Mouse (Mus musculus): ENCODE measurements around the gene Cx3cr1. TPM values are rescaled to one million over a fixed set of nuclear protein-coding genes. Genes with fewer than 3 reads are reported as not detected.

Cx3cr1 gene
- polyA plus RNA-seq, 1 experiment from 2014 or later = 7.5 TPM

GRCm38 (mm10) chr9:119972582-119972981 is 97.1 kb downstream of the Cx3cr1 start:
- Histone ChIP-seq H3K9me3 (replicated peaks) (no peaks in the 10 kb centered on the region), H3K4me3 (no peak overlapping the region), H3K27ac (no peak overlapping the region), H3K27me3 (no peaks in the 10 kb centered on the region), H3K4me1 (replicated peaks) (peaks cover 35% of the 10 kb centered on the region), H3K4me2 (no peak overlapping the region), H3K36me3 (peaks cover 43% of the 10 kb centered on the region; the same call in 1 of the 2 replicates), H3K9ac (no peak overlapping the region)
- ATAC-seq (replicated peaks; ENCODE audit: insufficient number of reproducible peaks, insufficient read depth, low FRiP score, low read depth) = no peak
- WGBS = 81% methylated on average over 12 of the region's 12 CpGs

GRCm38 (mm10) chr9:119972166-119972565 is 97.5 kb downstream of the Cx3cr1 start:
- H3K36me3 ChIP-seq = peaks cover 43% of the 10 kb centered on the region; the same call in 1 of the 2 replicates

GRCm38 (mm10) chr9:119970763-119971656 is 98.7 kb downstream of the Cx3cr1 start:
- ATAC-seq (replicated peaks; ENCODE audit: insufficient number of reproducible peaks, insufficient read depth, low FRiP score, low read depth) = no peak
- Histone ChIP-seq H3K36me3 (peaks cover 43% of the 10 kb centered on the region; the same call in 1 of the 2 replicates), H3K4me1 (replicated peaks) (peaks cover 20% of the 10 kb centered on the region), H3K4me3 (no peak overlapping the region), H3K27me3 (no peaks in the 10 kb centered on the region), H3K27ac (peak overlapping the region; percentile 44), H3K9me3 (replicated peaks) (no peaks in the 10 kb centered on the region), H3K9ac (no peak overlapping the region), H3K4me2 (no peak overlapping the region)
- WGBS = 74% methylated on average over 7 of the region's 7 CpGs

More at GRCm38 (mm10) chr9:119972166-119972565, 97.5 kb downstream of the Cx3cr1 start:
- WGBS = 88% methylated on average over 10 of the region's 10 CpGs
- no peak overlapping the region for H3K4me2 ChIP-seq
- H3K4me3 ChIP-seq = no peak overlapping the region
- H3K4me1 ChIP-seq (replicated peaks) = peaks cover 30% of the 10 kb centered on the region
- ATAC-seq (replicated peaks; ENCODE audit: insufficient number of reproducible peaks, insufficient read depth, low FRiP score, low read depth) = no peak
- no peaks in the 10 kb centered on the region for H3K27me3 ChIP-seq
- no peak overlapping the region for H3K27ac ChIP-seq
- H3K9me3 ChIP-seq (replicated peaks) = no peaks in the 10 kb centered on the region
- H3K9ac ChIP-seq = no peak overlapping the region

GRCm38 (mm10) chr9:119970221-119970620 is 99.5 kb downstream of the Cx3cr1 start:
- peak overlapping the region; percentile 44 for H3K27ac ChIP-seq
- H3K9ac ChIP-seq = no peak overlapping the region

GRCm38 (mm10) chr9:119969811-119970210 is 99.9 kb downstream of the Cx3cr1 start:
- Histone ChIP-seq H3K9me3 (replicated peaks) (no peaks in the 10 kb centered on the region), H3K4me1 (replicated peaks) (peaks cover 20% of the 10 kb centered on the region), H3K4me2 (no peak overlapping the region), H3K36me3 (peaks cover 35% of the 10 kb centered on the region; the same call in 1 of the 2 replicates), H3K9ac (no peak overlapping the region), H3K27ac (no peak overlapping the region), H3K27me3 (no peaks in the 10 kb centered on the region), H3K4me3 (no peak overlapping the region)
- 74% methylated on average over 7 of the region's 7 CpGs for WGBS
- ATAC-seq (replicated peaks; ENCODE audit: insufficient number of reproducible peaks, insufficient read depth, low FRiP score, low read depth) = no peak

More at GRCm38 (mm10) chr9:119970221-119970620, 99.5 kb downstream of the Cx3cr1 start:
- Histone ChIP-seq H3K36me3 (peaks cover 40% of the 10 kb centered on the region; the same call in 1 of the 2 replicates), H3K27me3 (no peaks in the 10 kb centered on the region), H3K4me3 (no peak overlapping the region), H3K9me3 (replicated peaks) (no peaks in the 10 kb centered on the region), H3K4me2 (no peak overlapping the region), H3K4me1 (replicated peaks) (peaks cover 20% of the 10 kb centered on the region)
- ATAC-seq (replicated peaks; ENCODE audit: insufficient number of reproducible peaks, insufficient read depth, low FRiP score, low read depth) = no peak; the same call in 1 of the 2 replicates
- WGBS = 26% methylated on average over 6 of the region's 6 CpGs

GRCm38 (mm10) chr9:119966221-119966910 is 103.3 kb downstream of the Cx3cr1 start:
- no peak overlapping the region for H3K4me3 ChIP-seq
- H3K36me3 ChIP-seq = 0 out of 2 replicates have a peak, but pooled peaks cover under 1% of the 10 kb centered on the region
- H3K4me1 ChIP-seq (replicated peaks) = peaks cover 38% of the 10 kb centered on the region
- H3K27me3 ChIP-seq = no peaks in the 10 kb centered on the region
- H3K9me3 ChIP-seq (replicated peaks) = no peaks in the 10 kb centered on the region
- H3K9ac ChIP-seq = no peak overlapping the region
- ATAC-seq (replicated peaks; ENCODE audit: insufficient number of reproducible peaks, insufficient read depth, low FRiP score, low read depth) = no peak
- no peak overlapping the region for H3K4me2 ChIP-seq
- no peak overlapping the region for H3K27ac ChIP-seq
- 86% methylated on average over 26 of the region's 26 CpGs for WGBS

- Histone ChIP-seq H3K27ac (no peak overlapping the region), H3K9ac (no peak overlapping the region), H3K4me3 (no peak overlapping the region), H3K36me3 (no peaks in the 10 kb centered on the region), H3K27me3 (no peaks in the 10 kb centered on the region), H3K4me2 (no peak overlapping the region), H3K4me1 (replicated peaks) (peaks cover 26% of the 10 kb centered on the region), H3K9me3 (replicated peaks) (no peaks in the 10 kb centered on the region)
- 65% methylated on average over 3 of the region's 3 CpGs for WGBS
- no peak for ATAC-seq (replicated peaks; ENCODE audit: insufficient number of reproducible peaks, insufficient read depth, low FRiP score, low read depth)
These were observed 104.5 kb downstream of the Cx3cr1 start for GRCm38 (mm10) chr9:119965186-119965585.

- Histone ChIP-seq H3K36me3 (no peaks in the 10 kb centered on the region), H3K9me3 (replicated peaks) (no peaks in the 10 kb centered on the region), H3K9ac (no peak overlapping the region), H3K27ac (peak overlapping the region; percentile 69), H3K27me3 (no peaks in the 10 kb centered on the region), H3K4me1 (replicated peaks) (peaks cover 22% of the 10 kb centered on the region), H3K4me2 (no peak overlapping the region), H3K4me3 (no peak overlapping the region)
- no peak; the same call in 1 of the 2 replicates for ATAC-seq (replicated peaks; ENCODE audit: insufficient number of reproducible peaks, insufficient read depth, low FRiP score, low read depth)
- WGBS = 61% methylated on average over 3 of the region's 3 CpGs
These were observed 105.5 kb downstream of the Cx3cr1 start for GRCm38 (mm10) chr9:119964206-119964605.

GRCm38 (mm10) chr9:119962987-119963667 is 106.6 kb downstream of the Cx3cr1 start:
- peak overlapping the region; percentile 49 for H3K27ac ChIP-seq
- H3K4me2 ChIP-seq = peak overlapping the region; percentile 60
- WGBS = 12% methylated on average over 21 of the region's 21 CpGs
- H3K4me1 ChIP-seq (replicated peaks) = peaks cover 19% of the 10 kb centered on the region
- H3K9ac ChIP-seq = peak overlapping the region; percentile 38; the same call in 1 of the 2 replicates
- peak overlapping the region; percentile 33 for H3K4me3 ChIP-seq
- no peaks in the 10 kb centered on the region for H3K9me3 ChIP-seq (replicated peaks)
- ATAC-seq (replicated peaks; ENCODE audit: insufficient number of reproducible peaks, insufficient read depth, low FRiP score, low read depth) = peak; percentile 67
- H3K36me3 ChIP-seq = no peaks in the 10 kb centered on the region
- no peaks in the 10 kb centered on the region for H3K27me3 ChIP-seq

GRCm38 (mm10) chr9:119962216-119962615 is 107.5 kb downstream of the Cx3cr1 start:
- Histone ChIP-seq H3K27ac (no peak overlapping the region), H3K36me3 (no peaks in the 10 kb centered on the region), H3K4me2 (no peak overlapping the region; the same call in 1 of the 2 replicates), H3K4me1 (replicated peaks) (peaks cover 19% of the 10 kb centered on the region), H3K9me3 (replicated peaks) (no peaks in the 10 kb centered on the region), H3K27me3 (no peaks in the 10 kb centered on the region), H3K9ac (no peak overlapping the region), H3K4me3 (no peak overlapping the region)
- no peak for ATAC-seq (replicated peaks; ENCODE audit: insufficient number of reproducible peaks, insufficient read depth, low FRiP score, low read depth)
- 54% methylated on average over 4 of the region's 4 CpGs for WGBS

- Histone ChIP-seq H3K9me3 (replicated peaks) (no peaks in the 10 kb centered on the region), H3K36me3 (no peaks in the 10 kb centered on the region), H3K27ac (no peak overlapping the region), H3K9ac (no peak overlapping the region), H3K27me3 (no peaks in the 10 kb centered on the region), H3K4me2 (no peak overlapping the region), H3K4me1 (replicated peaks) (peaks cover 16% of the 10 kb centered on the region), H3K4me3 (no peak overlapping the region)
- ATAC-seq (replicated peaks; ENCODE audit: insufficient number of reproducible peaks, insufficient read depth, low FRiP score, low read depth) = no peak
- WGBS = 61% methylated on average over 9 of the region's 9 CpGs
These were observed 110.8 kb downstream of the Cx3cr1 start for GRCm38 (mm10) chr9:119958835-119959234.
